Mouse (Mus musculus) cerebellum, adult (tissue): ENCODE data around the gene Ago3.

Experiments
- ATAC-seq: cut with Nextera tagmentation; 2 replicates; pipeline ENCODE4 v1.9.2; 2017; ENCODE audit warnings: mild to moderate bottlenecking, moderate library complexity, mixed read lengths; ENCODE audit not compliant: insufficient number of reproducible peaks, low FRiP score, low TSS enrichment

Gene Ago3

GRCm38 (mm10) chr4:126283582-126283981 is 145.8 kb downstream of the Ago3 start:
- no peak for ATAC-seq

- ATAC-seq = no peak
These were observed 147.7 kb downstream of the Ago3 start for GRCm38 (mm10) chr4:126281706-126282105.
